ENCODE assay signal across 8 mouse cellular contexts in genomic region chr17:13043846-13044673, GRCm38 (mm10). TPM values are rescaled to one million over a fixed set of nuclear protein-coding genes. Genes with fewer than 3 reads are reported as not detected.
DNase-seq lines count a peak whose midpoint lies in the region; ATAC-seq and TF ChIP-seq lines count a peak whose summit lies in the region.
"Not testable (repeated sequence)": the region's sequence is repeated elsewhere in the genome, so short reads cannot be mapped to it uniquely, and the experiment has no call there.

No protein-coding gene starts in this region.

- H3K79me2 ChIP-seq in liver, adult 2 months (ENCODE audit: control insufficient read depth, insufficient read depth, low read length): not testable (repeated sequence)

- not testable (repeated sequence) for TF ChIP-seq POLR2A in liver, adult 2 months (IDR thresholded peaks at IDR 0.05; ENCODE audit: extremely low read depth, insufficient read depth, low read length)

- not testable (repeated sequence) for TF ChIP-seq CTCF in liver, adult 2 months (IDR thresholded peaks at IDR 0.05; ENCODE audit: low read depth, low read length)

- H3K27me3 ChIP-seq in forebrain, embryonic 12.5 days; liver, adult 2 months (ENCODE audit: control insufficient read depth, insufficient read depth, low read length); stomach, embryonic 14.5 days (ENCODE audit: control insufficient read depth, insufficient read depth, low read length): not testable (repeated sequence)

- not testable (repeated sequence) for H3K4me3 ChIP-seq in forebrain, embryonic 12.5 days (replicated peaks); liver, adult 2 months (ENCODE audit: insufficient read depth, low read depth, low read length); stomach, embryonic 14.5 days (ENCODE audit: low read depth, low read length)

- H3K27ac ChIP-seq in forebrain, embryonic 12.5 days; liver, adult 2 months (replicated peaks; ENCODE audit: insufficient read depth, low read depth, low read length); stomach, embryonic 14.5 days (ENCODE audit: low read length): not testable (repeated sequence)

- not testable (repeated sequence) for H3K4me2 ChIP-seq in forebrain, embryonic 12.5 days; stomach, embryonic 14.5 days (replicated peaks; ENCODE audit: low read depth, low read length)

- peak; percentile 86 for DNase-seq in ES-CJ7 (ENCODE audit: low read depth, low spot score)
- DNase-seq in heart, postnatal 14 days: peak; percentile 31 to 60
- peak; percentile 36 to 41 for DNase-seq in kidney, postnatal 25 days
- DNase-seq in liver, adult 2 months (ENCODE audit: extremely low read depth, low read depth, low spot score): peak; percentile 33

- WGBS in forebrain, embryonic 12.5 days: 3% methylated on average over 4 of the region's 4 CpGs
- WGBS in liver, adult 2 months: 20% methylated on average over 4 of the region's 4 CpGs
- WGBS in stomach, embryonic 14.5 days: 19% methylated on average over 4 of the region's 4 CpGs

- H3K36me3 ChIP-seq in forebrain, embryonic 12.5 days (replicated peaks); liver, adult 2 months (ENCODE audit: control insufficient read depth, insufficient read depth, low read length); stomach, embryonic 14.5 days (ENCODE audit: control insufficient read depth, insufficient read depth, low read length): not testable (repeated sequence)

- ATAC-seq in cerebellum, adult (ENCODE audit: insufficient number of reproducible peaks, low FRiP score, low TSS enrichment): peak; percentile 41
- peak; percentile 80 for ATAC-seq in forebrain, embryonic 12.5 days (ENCODE audit: low FRiP score)
- peak; percentile 64 for ATAC-seq in monocyte, adult 5-6 weeks (replicated peaks; ENCODE audit: insufficient number of reproducible peaks, low FRiP score, low TSS enrichment, poor library complexity, severe bottlenecking)
- peak; percentile 74; the same call in 1 of the 2 replicates for ATAC-seq in stomach, embryonic 14.5 days (ENCODE audit: insufficient number of reproducible peaks, insufficient read depth, low FRiP score, low read depth)

- H3K4me1 ChIP-seq in forebrain, embryonic 12.5 days; liver, adult 2 months (ENCODE audit: control insufficient read depth, insufficient read depth, low read length); stomach, embryonic 14.5 days (ENCODE audit: control insufficient read depth, insufficient read depth, low read length): not testable (repeated sequence)

- intact Hi-C loops in heart, postnatal 14 days (cut with DNase I): not testable (repeated sequence)

- not testable (repeated sequence) for H3K9me3 ChIP-seq in forebrain, embryonic 12.5 days; stomach, embryonic 14.5 days (ENCODE audit: control insufficient read depth, low read depth, low read length)

- not testable (repeated sequence) for H3K9ac ChIP-seq in forebrain, embryonic 12.5 days; liver, adult 2 months (ENCODE audit: low read depth, low read length); stomach, embryonic 14.5 days (replicated peaks; ENCODE audit: low read depth, low read length)

RNA-seq across cellular contexts. Expression of gene Gpr31b, which starts 8.0 kb away (rescaled TPM):
- not detected in 2 replicates for polyA plus RNA-seq in forebrain, embryonic 12.5 days (2016; fragmentation: Nextera tagmentation; extraction: Ambion mirVana)
- under 1 TPM; 0.31 to 0.44 TPM for total RNA-seq in heart, postnatal 14 days (2021)
- total RNA-seq in liver, adult 2 months (2014; rRNA removed): not detected in 2 replicates
- not detected in 2 replicates for polyA plus RNA-seq in liver, adult 2 months (2012; rRNA removed)
- 1.3 to 2.8 TPM in 2 of 3 replicates, not detected in the other for total RNA-seq in monocyte, adult 5-6 weeks (2017)
- 0.20 TPM in 1 of 2 replicates, not detected in the other for polyA plus RNA-seq in stomach, embryonic 14.5 days (2014; fragmentation: Nextera tagmentation; extraction: Ambion mirVana)

RNA-seq across cellular contexts. Expression of gene Tcp10b, which starts 16.8 kb away (rescaled TPM):
- polyA plus RNA-seq in forebrain, embryonic 12.5 days (2016; fragmentation: Nextera tagmentation; extraction: Ambion mirVana): 0.15 and 0.41 TPM in 2 replicates
- not detected for total RNA-seq in heart, postnatal 14 days (2021)
- total RNA-seq in liver, adult 2 months (2014; rRNA removed): 0.27 and 0.65 TPM in 2 replicates
- polyA plus RNA-seq in liver, adult 2 months (2012; rRNA removed): not detected in 2 replicates
- 0.85 TPM in 1 of 3 replicates, not detected in the others for total RNA-seq in monocyte, adult 5-6 weeks (2017)
- polyA plus RNA-seq in stomach, embryonic 14.5 days (2014; fragmentation: Nextera tagmentation; extraction: Ambion mirVana): 0.14 and 0.22 TPM in 2 replicates

RNA-seq across cellular contexts. Expression of gene Sod2, which starts 37.4 kb away (rescaled TPM):
- 105 and 109 TPM in 2 replicates for polyA plus RNA-seq in forebrain, embryonic 12.5 days (2016; fragmentation: Nextera tagmentation; extraction: Ambion mirVana)
- 100 to 1,000 TPM; 905 to 941 TPM for total RNA-seq in heart, postnatal 14 days (2021)
- total RNA-seq in liver, adult 2 months (2014; rRNA removed): 169 and 338 TPM in 2 replicates
- polyA plus RNA-seq in liver, adult 2 months (2012; rRNA removed): 593 and 597 TPM in 2 replicates
- 65.9 to 86.6 TPM (median 72.3 TPM) in 3 replicates for total RNA-seq in monocyte, adult 5-6 weeks (2017)
- polyA plus RNA-seq in stomach, embryonic 14.5 days (2014; fragmentation: Nextera tagmentation; extraction: Ambion mirVana): 110 and 125 TPM in 2 replicates

RNA-seq across cellular contexts. Expression of gene Wtap, which starts 50.1 kb away (rescaled TPM):
- 87.7 and 111 TPM in 2 replicates for polyA plus RNA-seq in forebrain, embryonic 12.5 days (2016; fragmentation: Nextera tagmentation; extraction: Ambion mirVana)
- 10 to 100 TPM; 38.8 to 41.1 TPM for total RNA-seq in heart, postnatal 14 days (2021)
- total RNA-seq in liver, adult 2 months (2014; rRNA removed): 32.0 and 32.6 TPM in 2 replicates
- polyA plus RNA-seq in liver, adult 2 months (2012; rRNA removed): 7.8 and 7.9 TPM in 2 replicates
- 228 to 388 TPM (median 260 TPM) in 3 replicates for total RNA-seq in monocyte, adult 5-6 weeks (2017)
- polyA plus RNA-seq in stomach, embryonic 14.5 days (2014; fragmentation: Nextera tagmentation; extraction: Ambion mirVana): 138 and 146 TPM in 2 replicates

Comparison
In these comparisons a context has a peak if more than half of its experiments do, and no peak if none do; other contexts are left out.
1. DNase-seq: peak in every context shown above with its lines; median percentile 86 in ES-CJ7; 46 in heart, postnatal 14 days; 38 in kidney, postnatal 25 days; 33 in liver, adult 2 months.